Mouse (Mus musculus) cerebellum, adult 2 months (tissue): ENCODE measurements around the gene Vgll4.

Experiments used
- CTCF ChIP-seq: fragments of 200-500 bp; IDR thresholded peaks from 2 replicates; pipeline ENCODE4 v1.5.1; 2011; ENCODE audit warnings: low read depth, mild to moderate bottlenecking, control low read depth, low read length, moderate library complexity, borderline replicate concordance; ENCODE audit not compliant: insufficient read depth
- POLR2A ChIP-seq: fragments of 200-500 bp; IDR thresholded peaks from 2 replicates; pipeline ENCODE4 v1.6.1; 2011; ENCODE audit warnings: low read length, control low read depth, borderline replicate concordance; ENCODE audit not compliant: insufficient read depth

GRCm38 (mm10) chr6:114974331-114974730 lies 4.5 kb upstream of the Vgll4 start:
- TF ChIP-seq CTCF (no peak), POLR2A (no peak)
